Mouse (Mus musculus): ENCODE results near the gene Mrpl27. TPM values are rescaled to one million over a fixed set of nuclear protein-coding genes. Genes with fewer than 3 reads are reported as not detected.

Gene Mrpl27
- total RNA-seq, 2 experiments from 2014 or later = 63.7 to 66.4 TPM

DNA sequence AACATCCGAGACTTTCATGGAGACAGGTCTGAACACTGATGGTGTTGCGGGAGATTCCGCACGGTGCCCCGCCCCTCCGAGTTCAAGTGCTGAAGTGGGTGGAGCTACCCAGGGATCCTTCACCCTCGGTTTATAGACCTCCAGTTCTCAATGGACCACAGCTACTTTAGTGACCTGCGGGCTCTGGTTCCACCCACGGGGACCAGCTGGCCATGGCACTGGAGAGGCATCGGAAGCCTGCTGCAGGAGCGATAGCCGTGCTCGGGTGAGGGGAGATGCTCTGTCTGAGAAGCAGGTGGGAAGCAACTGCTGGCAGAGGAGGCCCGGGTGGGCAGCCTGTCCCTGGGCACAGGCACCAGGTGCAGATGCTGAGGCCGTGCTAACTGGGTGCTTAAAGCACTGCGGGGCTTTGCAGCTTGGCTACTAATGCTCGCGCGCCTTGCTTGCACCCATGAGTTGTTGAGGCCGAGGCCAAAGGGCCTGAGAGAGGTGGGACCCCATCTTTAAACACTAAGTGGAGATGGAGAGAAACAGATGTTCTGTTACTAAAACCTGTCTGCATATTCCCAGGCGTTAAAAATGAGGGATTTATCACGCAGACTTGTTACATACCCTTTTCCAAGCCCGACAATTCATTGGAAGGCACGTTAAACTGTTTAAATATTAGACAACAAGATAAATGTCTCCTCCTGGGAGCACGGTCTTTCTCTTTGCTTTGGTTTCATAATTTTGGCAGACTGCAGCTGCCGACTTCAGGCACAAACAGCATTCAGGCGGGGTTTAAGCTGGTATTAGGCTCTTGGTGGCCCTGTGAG lies 48.0 kb downstream of the Mrpl27 start:
- H3K27ac ChIP-seq = no peak overlapping the region
- no peak overlapping the region for H3K4me3 ChIP-seq
- intact Hi-C loops (cut with DNase I) = no loop called here
- DNase-seq (ENCODE audit: extremely low spot score in 1 of 2, low spot score in 2 of 2) = no peak
- TF ChIP-seq CTCF (IDR thresholded peaks at IDR 0.05) = no peak

DNA sequence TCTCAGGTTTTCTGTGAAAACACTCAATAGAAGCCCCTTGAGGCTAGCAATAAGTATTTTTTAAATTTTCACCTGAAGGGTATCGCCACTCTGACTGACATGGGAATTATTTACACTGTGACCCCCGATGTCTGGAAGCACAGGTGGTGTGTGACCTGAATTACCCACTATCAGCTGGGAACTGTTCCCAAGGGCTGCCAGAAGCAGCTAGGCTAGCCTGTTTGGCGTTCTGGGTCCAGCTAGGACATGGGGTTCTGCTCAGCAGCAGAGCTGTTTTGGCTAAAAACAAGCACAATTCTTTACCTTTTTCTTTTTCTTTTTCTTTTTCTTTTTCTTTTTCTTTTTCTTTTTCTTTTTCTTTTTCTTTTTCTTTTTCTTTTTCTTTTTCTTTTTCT lies 48.6 kb downstream of the Mrpl27 start:
- H3K4me3 ChIP-seq = no peak overlapping the region

GRCm38 (mm10) chr11:94704020-94704419 lies 50.5 kb downstream of the Mrpl27 start:
- intact Hi-C loops (cut with DNase I) = no loop called here
- no peak; the same call in 1 of the 2 replicates for TF ChIP-seq CTCF (IDR thresholded peaks at IDR 0.05)

More for the DNA sequence above, 48.6 kb downstream of the Mrpl27 start:
- H3K27ac ChIP-seq = no peak overlapping the region
- intact Hi-C loops (cut with DNase I) = no loop called here
- no peak for TF ChIP-seq CTCF (IDR thresholded peaks at IDR 0.05)
- no peak for DNase-seq (ENCODE audit: extremely low spot score in 1 of 2, low spot score in 2 of 2)

DNA sequence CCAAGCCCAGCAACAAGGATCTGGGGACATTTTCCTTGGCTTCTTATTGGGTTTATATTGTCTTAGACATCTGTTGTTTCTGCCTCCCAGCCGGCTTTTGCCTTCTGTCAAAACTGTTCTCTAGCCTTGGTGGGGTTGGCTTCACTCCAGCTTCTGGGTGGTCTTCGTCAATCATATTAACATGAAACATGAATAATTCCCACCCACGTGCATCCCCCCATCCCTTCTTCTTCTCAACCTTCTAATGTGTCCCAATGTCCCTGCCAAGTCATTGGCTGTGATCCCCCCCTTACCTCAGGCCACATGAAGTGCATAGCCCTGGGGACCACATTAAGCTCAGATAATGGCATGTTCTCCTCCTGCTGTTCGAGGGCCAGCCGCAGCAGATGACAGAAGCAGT lies 50.9 kb downstream of the Mrpl27 start, which contains the start of gene Gm11541:
Gene Gm11541 (minus strand): TSS at position 28 of the 400 bp plus-strand sequence.
- Histone ChIP-seq H3K4me3 (no peak within 1 kb of the TSS), H3K27ac (no peak within 1 kb of the TSS)
- intact Hi-C loops (cut with DNase I) = no loop called here
- TF ChIP-seq CTCF (IDR thresholded peaks at IDR 0.05) = no peak
- DNase-seq (ENCODE audit: extremely low spot score in 1 of 2, low spot score in 2 of 2) = no peak

More at GRCm38 (mm10) chr11:94704020-94704419, 50.5 kb downstream of the Mrpl27 start:
- DNase-seq (ENCODE audit: extremely low spot score in 1 of 2, low spot score in 2 of 2) = no peak
- Histone ChIP-seq H3K4me3 (no peak overlapping the region), H3K27ac (no peak overlapping the region)

Other genes starting within 250 kb of the Mrpl27 start
- gene Cacna1g, start 179.6 kb upstream of the Mrpl27 start, total RNA-seq (2021) = 10 to 100 TPM; 93.0 to 98.7 TPM
- under 1 TPM; 0.41 to 0.51 TPM for gene Spata20, start 167.6 kb upstream of the Mrpl27 start, total RNA-seq (2021)
- under 1 TPM; 0.79 TPM for gene Epn3, start 153.8 kb upstream of the Mrpl27 start, total RNA-seq (2021)
- 1 to 10 TPM; 8.5 to 8.9 TPM for gene Mycbpap, start 132.0 kb upstream of the Mrpl27 start, total RNA-seq (2021)
- gene Rsad1, start 104.5 kb upstream of the Mrpl27 start, total RNA-seq (2021) = 10 to 100 TPM; 12.8 to 15.0 TPM
- under 1 TPM; 0.33 to 0.34 TPM for gene Chad, start 88.7 kb upstream of the Mrpl27 start, total RNA-seq (2021)
- gene Acsf2, start 51.9 kb upstream of the Mrpl27 start, total RNA-seq (2021) = 10 to 100 TPM; 14.3 to 14.4 TPM
- 10 to 100 TPM; 90.1 to 93.1 TPM for gene Lrrc59, start 24.0 kb upstream of the Mrpl27 start, total RNA-seq (2021)
- not detected for gene Eme1, start 197 bp downstream of the Mrpl27 start, total RNA-seq (2021)
- 10 to 100 TPM; 25.4 to 26.0 TPM for gene Xylt2, start 23.7 kb downstream of the Mrpl27 start, total RNA-seq (2021)
- not detected for gene Gm11541, start 50.7 kb downstream of the Mrpl27 start, total RNA-seq (2021)
- gene Cdc34b, start 88.0 kb downstream of the Mrpl27 start, total RNA-seq (2021) = under 1 TPM in 1 of 2 experiments, not detected in 1; 0.58 TPM
- not detected for gene Tmem92, start 128.9 kb downstream of the Mrpl27 start, total RNA-seq (2021)